Mouse (Mus musculus) ES-Bruce4 (cell line): ENCODE results near the gene Ttn.

ENCODE experiments used
- CTCF ChIP-seq: IDR thresholded peaks from one replicate; pipeline ENCODE4 v1.8.1; 2011; ENCODE audit warnings: low read depth, low read length
- POLR2A ChIP-seq: IDR thresholded peaks from one replicate; pipeline ENCODE4 v1.8.1; 2011; ENCODE audit warnings: low read length; ENCODE audit not compliant: insufficient read depth

DNA sequence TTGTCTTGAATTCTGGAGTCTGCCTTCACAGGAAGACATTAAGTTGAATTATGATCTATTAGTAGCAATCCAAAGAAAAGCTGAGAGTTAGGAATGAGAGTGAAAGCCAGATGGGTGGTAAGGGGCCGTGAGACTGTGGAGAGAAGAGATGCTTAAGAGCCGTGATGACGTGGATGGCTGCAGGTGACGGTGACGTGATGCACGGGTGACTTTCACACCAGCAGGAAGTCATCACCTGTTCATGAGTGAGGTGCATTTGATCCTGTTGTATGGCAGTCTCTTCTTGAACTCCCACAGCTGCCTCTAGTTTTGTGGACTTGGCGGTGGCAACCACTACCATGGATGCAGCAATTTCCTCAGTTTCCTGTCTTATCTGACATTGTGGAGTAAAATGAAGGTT, 16.8 kb downstream of the Ttn start:
- TF ChIP-seq POLR2A (no peak), CTCF (no peak)
